Mouse (Mus musculus): Measurements from ENCODE around the gene Gm21650. TPM values are rescaled to one million over a fixed set of nuclear protein-coding genes. Genes with fewer than 3 reads are reported as not detected.
"Not testable (repeated sequence)": the region's sequence is repeated elsewhere in the genome, so short reads cannot be mapped to it uniquely, and the experiment has no call there.

Gm21650 gene
- polyA plus RNA-seq (2012; rRNA removed), result not detected in 2 replicates

DNA sequence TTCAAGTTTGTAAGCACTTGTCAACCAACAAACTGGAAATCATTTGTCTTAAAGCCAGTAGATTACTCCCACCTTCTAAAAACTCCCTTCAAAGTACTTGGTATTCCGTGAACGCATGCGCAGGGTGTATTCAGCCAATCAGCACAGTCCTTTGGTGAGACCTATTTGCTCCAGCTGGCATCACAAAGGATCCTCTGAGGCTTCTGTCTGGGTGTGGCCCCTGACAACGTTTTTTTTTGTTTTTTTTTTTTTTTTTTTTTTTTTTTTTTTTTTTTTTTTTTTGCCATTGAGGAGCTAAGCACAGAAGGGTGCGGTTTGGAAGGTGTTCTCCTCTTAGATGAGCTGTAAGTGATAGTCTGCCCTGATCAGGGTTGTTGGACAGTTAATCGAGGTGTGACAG lies at the start of gene Gm21650:
TSS of gene Gm21650 (plus strand) at position 301 of the 400 bp plus-strand sequence.
- DNase-seq (ENCODE audit: low read depth), result not testable (repeated sequence)
